Mouse (Mus musculus) left cerebral cortex, adult 2 months (tissue): ENCODE results near the gene Cstad. TPM values are rescaled to one million over a fixed set of nuclear protein-coding genes. Genes with fewer than 3 reads are reported as not detected.

Experiments
- DNase-seq, 2 experiments: peaks; one replicate each; pipeline ENCODE4 v3.0.0; 2021 to 2022; ENCODE audit warnings: low spot score in 2 of 2, mixed read lengths in 1 of 2; ENCODE audit errors: extremely low spot score in 1 of 2
- H3K27ac ChIP-seq: fragments of 200-600 bp; 2 replicates; pipeline ENCODE4 v1.8.1; 2022
- H3K4me3 ChIP-seq: fragments of 200-600 bp; 2 replicates; pipeline ENCODE4 v1.8.1; 2022
- CTCF ChIP-seq: fragments of 200-600 bp; IDR thresholded peaks from 2 replicates; pipeline ENCODE4 v1.8.1; 2022; ENCODE audit warnings: antibody characterized with exemption, mild to moderate bottlenecking, moderate library complexity
- intact Hi-C: fragments of 180-260 bp; cut with DNase I; formaldehyde crosslinking; loops from one replicate; pipeline ENCODE4 v1.15.1; 2025
- total RNA-seq, 2 experiments: library from RNA; stranded (reverse); gene quantifications; 2 replicates each; pipeline ENCODE4 v1.2.3; 2021

Cstad gene
- total RNA-seq, 2 experiments from 2014 or later, result 2.8 to 5.7 TPM

- no peak overlapping the region for H3K4me3 ChIP-seq
- TF ChIP-seq CTCF, result no peak
- intact Hi-C loops, result no loop called here
- no peak overlapping the region for H3K27ac ChIP-seq
- no peak for DNase-seq
These were observed 41.4 kb downstream of the Cstad start for GRCm38 (mm10) chr2:30636266-30636671.

- intact Hi-C loops, result no loop called here
- H3K27ac ChIP-seq, result no peak overlapping the region
- no peak for DNase-seq
- TF ChIP-seq CTCF, result no peak
- H3K4me3 ChIP-seq, result no peak overlapping the region
These were observed 43.2 kb downstream of the Cstad start for GRCm38 (mm10) chr2:30637991-30638390.

GRCm38 (mm10) chr2:30640021-30640481 lies 45.2 kb downstream of the Cstad start:
- Histone ChIP-seq H3K4me3 (no peak overlapping the region), H3K27ac (no peak overlapping the region)
- no peak for TF ChIP-seq CTCF
- DNase-seq, result no peak
- intact Hi-C loops, result no loop called here

- no peak for TF ChIP-seq CTCF
- DNase-seq, result no peak
- intact Hi-C loops, result no loop called here
- Histone ChIP-seq H3K27ac (no peak overlapping the region), H3K4me3 (no peak overlapping the region)
These were observed 48.0 kb downstream of the Cstad start for GRCm38 (mm10) chr2:30642810-30643209.

GRCm38 (mm10) chr2:30643422-30643821 lies 48.6 kb downstream of the Cstad start:
- Histone ChIP-seq H3K27ac (no peak overlapping the region; the same call in 1 of the 2 replicates), H3K4me3 (no peak overlapping the region)
- DNase-seq, result no peak
- intact Hi-C loops, result no loop called here
- no peak for TF ChIP-seq CTCF

- intact Hi-C loops, result no loop called here
- Histone ChIP-seq H3K27ac (peak overlapping the region; percentile 98), H3K4me3 (no peak overlapping the region)
- TF ChIP-seq CTCF, result no peak
- peak; percentile 63 to 64 for DNase-seq
These were observed 52.0 kb downstream of the Cstad start for GRCm38 (mm10) chr2:30646833-30647232.

- intact Hi-C loops, result no loop called here
- Histone ChIP-seq H3K4me3 (no peak overlapping the region), H3K27ac (peak overlapping the region; percentile 98)
- no peak for TF ChIP-seq CTCF
- DNase-seq, result peak; percentile 74 to 85
These were observed 52.6 kb downstream of the Cstad start for GRCm38 (mm10) chr2:30647303-30647881.

- TF ChIP-seq CTCF, result no peak
- DNase-seq, result peak in 1 of 2 experiments; percentile 51
- Histone ChIP-seq H3K27ac (peak overlapping the region; percentile 98), H3K4me3 (no peak overlapping the region)
- intact Hi-C loops, result no loop called here
These were observed 53.1 kb downstream of the Cstad start for GRCm38 (mm10) chr2:30647882-30648494.

- Histone ChIP-seq H3K4me3 (no peak overlapping the region), H3K27ac (peak overlapping the region; percentile 76)
- intact Hi-C loops, result no loop called here
- no peak for TF ChIP-seq CTCF
- DNase-seq, result no peak
These were observed 55.4 kb downstream of the Cstad start for GRCm38 (mm10) chr2:30650249-30650648.

GRCm38 (mm10) chr2:30651831-30652230 lies 57.0 kb downstream of the Cstad start:
- Histone ChIP-seq H3K27ac (peak overlapping the region; percentile 97), H3K4me3 (no peak overlapping the region)
- no peak for DNase-seq
- no peak for TF ChIP-seq CTCF
- intact Hi-C loops, result no loop called here

GRCm38 (mm10) chr2:30652581-30653037 lies 57.8 kb downstream of the Cstad start:
- intact Hi-C loops, result no loop called here
- TF ChIP-seq CTCF, result no peak
- no peak for DNase-seq
- H3K27ac ChIP-seq, result peak overlapping the region; percentile 97
- H3K4me3 ChIP-seq, result no peak overlapping the region

- Histone ChIP-seq H3K27ac (peak overlapping the region; percentile 97), H3K4me3 (no peak overlapping the region)
- no peak for DNase-seq
- intact Hi-C loops, result no loop called here
- no peak for TF ChIP-seq CTCF
These were observed 58.2 kb downstream of the Cstad start for GRCm38 (mm10) chr2:30653046-30653445.

GRCm38 (mm10) chr2:30654158-30654557 lies 59.3 kb downstream of the Cstad start:
- TF ChIP-seq CTCF, result no peak
- DNase-seq, result no peak
- H3K27ac ChIP-seq, result peak overlapping the region; percentile 97

More at GRCm38 (mm10) chr2:30654158-30654557, 59.3 kb downstream of the Cstad start:
- intact Hi-C loops, result no loop called here
- no peak overlapping the region for H3K4me3 ChIP-seq
